Mouse (Mus musculus) stomach, embryonic 14.5 days (tissue): Measurements from ENCODE around the gene Parva. TPM values are rescaled to one million over a fixed set of nuclear protein-coding genes. Genes with fewer than 3 reads are reported as not detected.

Source experiments
- ATAC-seq: fragments of 200-750 bp; cut with Nextera tagmentation; 2 replicates; pipeline ENCODE4 v1.8.0; 2017; ENCODE audit warnings: low read depth, moderate TSS enrichment; ENCODE audit not compliant: insufficient number of reproducible peaks, insufficient read depth, low FRiP score
- H3K27ac ChIP-seq: fragments of 300-500 bp; sonication (generic); 2 replicates; pipeline ENCODE4 v1.5.1; 2014; ENCODE audit warnings: mild to moderate bottlenecking, low read length, moderate library complexity, mixed read lengths
- H3K27me3 ChIP-seq: fragments of 300-500 bp; sonication (generic); 2 replicates; pipeline ENCODE4 v1.6.1; 2014; ENCODE audit warnings: low read length, control low read depth, mixed read lengths; ENCODE audit not compliant: control insufficient read depth, insufficient read depth
- H3K36me3 ChIP-seq: fragments of 300-500 bp; sonication (generic); 2 replicates; pipeline ENCODE4 v1.6.1; 2014; ENCODE audit warnings: mild to moderate bottlenecking, control low read depth, low read length, moderate library complexity, mixed read lengths; ENCODE audit not compliant: control insufficient read depth, insufficient read depth
- H3K4me1 ChIP-seq: fragments of 300-500 bp; sonication (generic); 2 replicates; pipeline ENCODE4 v1.6.1; 2014; ENCODE audit warnings: low read length, control low read depth, mixed read lengths; ENCODE audit not compliant: control insufficient read depth, insufficient read depth
- H3K4me2 ChIP-seq: fragments of 300-500 bp; sonication (generic); replicated peaks from 2 replicates; pipeline ENCODE4 v1.6.1; 2014; ENCODE audit warnings: low read depth, low read length, control low read depth
- H3K4me3 ChIP-seq: fragments of 300-500 bp; sonication (generic); 2 replicates; pipeline ENCODE4 v1.5.1; 2014; ENCODE audit warnings: low read depth, low read length, control low read depth
- H3K9ac ChIP-seq: fragments of 300-500 bp; sonication (generic); replicated peaks from 2 replicates; pipeline ENCODE4 v1.6.1; 2014; ENCODE audit warnings: low read depth, mild to moderate bottlenecking, control low read depth, low read length, moderate library complexity, mixed read lengths
- H3K9me3 ChIP-seq: fragments of 300-500 bp; sonication (generic); 2 replicates; pipeline ENCODE4 v1.6.1; 2016; ENCODE audit warnings: low read depth, low read length, control low read depth; ENCODE audit not compliant: control insufficient read depth
- WGBS: fragments of 180-500 bp; shearing (Covaris S2); extraction: QIAGEN DNeasy Blood & Tissue Kit; methylation state at CpG from one replicate; pipeline ENCODE4 v1.1.7; 2014; 5-methylcytosine and 5-hydroxymethylcytosine counted together
- polyA plus RNA-seq: library from polyadenylated mRNA; unstranded; fragments of >200 nt; fragmentation: Nextera tagmentation; extraction: Ambion mirVana; gene quantifications from 2 replicates; pipeline ENCODE4 v1.2.1, GENCODE M21; 2014

The Parva gene
- polyA plus RNA-seq, 1 experiment from 2014 or later = 128 TPM

- H3K9me3 ChIP-seq = no peaks in the 10 kb centered on the region
- peak; percentile 89 for ATAC-seq
- peak overlapping the region; percentile 19 for H3K4me2 ChIP-seq
- no peak overlapping the region for H3K4me3 ChIP-seq
- 9% methylated on average over 16 of the region's 16 CpGs for WGBS
- H3K27ac ChIP-seq = peak overlapping the region; percentile 93
- H3K9ac ChIP-seq = no peak overlapping the region
- H3K27me3 ChIP-seq = no peaks in the 10 kb centered on the region
- no peaks in the 10 kb centered on the region for H3K36me3 ChIP-seq
- H3K4me1 ChIP-seq = peaks cover 24% of the 10 kb centered on the region
Observed at GRCm38 (mm10) chr7:112535408-112535921, 108.2 kb downstream of the Parva start.

GRCm38 (mm10) chr7:112549136-112549535 is 121.8 kb downstream of the Parva start:
- ATAC-seq = no peak
- H3K9me3 ChIP-seq = no peaks in the 10 kb centered on the region
- H3K4me2 ChIP-seq = no peak overlapping the region
- 72% methylated on average over 3 of the region's 3 CpGs for WGBS
- no peak overlapping the region for H3K4me3 ChIP-seq
- H3K36me3 ChIP-seq = peaks cover 33% of the 10 kb centered on the region
- H3K9ac ChIP-seq = no peak overlapping the region
- no peaks in the 10 kb centered on the region for H3K27me3 ChIP-seq
- H3K4me1 ChIP-seq = no peaks in the 10 kb centered on the region
- no peak overlapping the region for H3K27ac ChIP-seq

GRCm38 (mm10) chr7:112561504-112561903 is 134.2 kb downstream of the Parva start:
- Histone ChIP-seq H3K36me3 (peaks cover 42% of the 10 kb centered on the region), H3K9me3 (no peaks in the 10 kb centered on the region), H3K4me3 (no peak overlapping the region), H3K27me3 (no peaks in the 10 kb centered on the region), H3K4me1 (no peaks in the 10 kb centered on the region), H3K9ac (no peak overlapping the region), H3K4me2 (no peak overlapping the region), H3K27ac (no peak overlapping the region)
- WGBS = 73% methylated on average over 3 of the region's 3 CpGs
- no peak for ATAC-seq

- H3K36me3 ChIP-seq = peaks cover 37% of the 10 kb centered on the region
- H3K9ac ChIP-seq = no peak overlapping the region
- ATAC-seq = no peak
- no peaks in the 10 kb centered on the region for H3K27me3 ChIP-seq
- H3K9me3 ChIP-seq = no peaks in the 10 kb centered on the region
- H3K4me2 ChIP-seq = no peak overlapping the region
- H3K27ac ChIP-seq = no peak overlapping the region
- WGBS = 93% methylated on average over 4 of the region's 4 CpGs
- H3K4me1 ChIP-seq = no peaks in the 10 kb centered on the region
- H3K4me3 ChIP-seq = no peak overlapping the region
Observed at GRCm38 (mm10) chr7:112567004-112567403, 139.7 kb downstream of the Parva start.

- WGBS = 74% methylated on average over 5 of the region's 5 CpGs
- no peak for ATAC-seq
- H3K4me3 ChIP-seq = no peak overlapping the region
- H3K9me3 ChIP-seq = no peaks in the 10 kb centered on the region
- H3K36me3 ChIP-seq = peaks cover 40% of the 10 kb centered on the region
- H3K4me2 ChIP-seq = no peak overlapping the region
- H3K9ac ChIP-seq = no peak overlapping the region
- H3K27ac ChIP-seq = no peak overlapping the region
- H3K4me1 ChIP-seq = no peaks in the 10 kb centered on the region
- no peaks in the 10 kb centered on the region for H3K27me3 ChIP-seq
Observed at GRCm38 (mm10) chr7:112568961-112569360, 141.7 kb downstream of the Parva start.

GRCm38 (mm10) chr7:112581621-112582020 is 154.3 kb downstream of the Parva start:
- Histone ChIP-seq H3K4me1 (no peaks in the 10 kb centered on the region), H3K9me3 (peaks cover 3% of the 10 kb centered on the region; the same call in 1 of the 2 replicates), H3K27me3 (no peaks in the 10 kb centered on the region), H3K4me2 (no peak overlapping the region), H3K27ac (no peak overlapping the region), H3K9ac (no peak overlapping the region), H3K36me3 (peaks cover 26% of the 10 kb centered on the region), H3K4me3 (no peak overlapping the region)
- no peak for ATAC-seq
- WGBS = 76% methylated on average over 6 of the region's 6 CpGs

GRCm38 (mm10) chr7:112582882-112583405 is 155.6 kb downstream of the Parva start:
- no peak for ATAC-seq
- Histone ChIP-seq H3K36me3 (peaks cover 21% of the 10 kb centered on the region), H3K9ac (no peak overlapping the region), H3K4me1 (no peaks in the 10 kb centered on the region), H3K27ac (no peak overlapping the region), H3K4me3 (no peak overlapping the region), H3K27me3 (no peaks in the 10 kb centered on the region), H3K4me2 (no peak overlapping the region), H3K9me3 (peaks cover 3% of the 10 kb centered on the region; the same call in 1 of the 2 replicates)
- 84% methylated on average over 6 of the region's 6 CpGs for WGBS

- H3K27me3 ChIP-seq = no peaks in the 10 kb centered on the region
- peaks cover 3% of the 10 kb centered on the region; the same call in 1 of the 2 replicates for H3K9me3 ChIP-seq
- WGBS = 7% methylated on average over 1 of the region's 1 CpGs
- no peak overlapping the region for H3K27ac ChIP-seq
- no peak overlapping the region for H3K4me2 ChIP-seq
- H3K4me3 ChIP-seq = no peak overlapping the region
- no peaks in the 10 kb centered on the region for H3K4me1 ChIP-seq
- H3K9ac ChIP-seq = no peak overlapping the region
- peaks cover 19% of the 10 kb centered on the region for H3K36me3 ChIP-seq
- no peak for ATAC-seq
Observed at GRCm38 (mm10) chr7:112587449-112587848, 160.1 kb downstream of the Parva start.

- peaks cover 10% of the 10 kb centered on the region for H3K36me3 ChIP-seq
- no peak overlapping the region for H3K27ac ChIP-seq
- no peak overlapping the region for H3K9ac ChIP-seq
- H3K4me3 ChIP-seq = no peak overlapping the region
- H3K9me3 ChIP-seq = peaks cover 3% of the 10 kb centered on the region; the same call in 1 of the 2 replicates
- H3K4me2 ChIP-seq = no peak overlapping the region
- H3K4me1 ChIP-seq = 0 out of 2 replicates have a peak, but pooled peaks cover 3% of the 10 kb centered on the region
- WGBS = 77% methylated on average over 6 of the region's 6 CpGs
- H3K27me3 ChIP-seq = no peaks in the 10 kb centered on the region
- no peak for ATAC-seq
Observed at GRCm38 (mm10) chr7:112589530-112589929, 162.2 kb downstream of the Parva start.
